Mouse (Mus musculus) activated CD4-positive, CD25-positive, alpha-beta regulatory T cell (primary cell): ENCODE measurements around the gene Cdh6. TPM values are rescaled to one million over a fixed set of nuclear protein-coding genes. Genes with fewer than 3 reads are reported as not detected.

Experiments
- polyA plus RNA-seq, 2 experiments: library from polyadenylated mRNA; unstranded; fragments of 100-300 nt; shearing (Covaris generic); gene quantifications; one replicate each; pipeline ENCODE4 v1.2.1; 2017

Cdh6 gene
- polyA plus RNA-seq: under 1 TPM in 1 of 2 experiments, not detected in 1; 0.09 TPM

GRCm38 (mm10) chr15:13173071-13173778 lies at the start of gene Cdh6:
Cdh6 (minus strand) TSS chr15:13173675.

